Mouse (Mus musculus): ENCODE measurements at regions not wholly inside any gene's neighbourhood (a gene's known extent, or its start where the extent isn't known, plus 50 kb on each side); places are given as distances from the start of the nearest gene placed in this dataset.

GRCm38 (mm10) chr10:126646587-126646986 is 254.6 kb downstream of the Atp23 start:
- DNase-seq (ENCODE audit: low spot score), result no peak

GRCm38 (mm10) chr10:126641792-126642289 is 259.3 kb downstream of the Atp23 start:
- peak; percentile 39 for DNase-seq (ENCODE audit: low spot score)

DNA sequence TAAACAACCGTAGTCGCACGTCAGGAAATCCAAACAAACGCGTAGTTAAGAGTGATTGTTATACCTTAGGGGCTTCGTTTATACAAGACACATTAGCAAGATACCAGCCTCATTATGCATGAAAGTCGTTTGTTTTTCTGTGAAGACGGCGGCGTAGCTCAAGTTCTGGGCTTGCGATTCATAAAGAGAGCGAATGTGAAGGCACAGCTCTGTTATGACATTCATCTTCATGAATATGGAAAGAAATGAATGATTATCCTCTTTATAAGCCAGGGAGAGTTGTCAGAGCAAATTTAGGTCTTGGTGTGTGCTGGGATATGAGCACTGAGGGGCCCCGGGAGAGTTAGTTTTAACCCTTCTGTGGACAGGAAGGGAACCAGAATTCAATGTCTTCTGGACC is 266.4 kb downstream of the Atp23 start:
- no peak for DNase-seq (ENCODE audit: low spot score)

- peak; percentile 55 for DNase-seq (ENCODE audit: low spot score)
Observed at GRCm38 (mm10) chr10:126628057-126628456, 273.1 kb downstream of the Atp23 start.

GRCm38 (mm10) chr10:126625466-126625865 is 275.7 kb downstream of the Atp23 start:
- peak; percentile 79 for DNase-seq (ENCODE audit: low spot score)

GRCm38 (mm10) chr10:126620802-126621201 is 280.4 kb downstream of the Atp23 start:
- DNase-seq (ENCODE audit: low spot score), result no peak

- no peak for DNase-seq (ENCODE audit: low spot score)
Observed at GRCm38 (mm10) chr10:126619970-126620369, 281.2 kb downstream of the Atp23 start.

DNA sequence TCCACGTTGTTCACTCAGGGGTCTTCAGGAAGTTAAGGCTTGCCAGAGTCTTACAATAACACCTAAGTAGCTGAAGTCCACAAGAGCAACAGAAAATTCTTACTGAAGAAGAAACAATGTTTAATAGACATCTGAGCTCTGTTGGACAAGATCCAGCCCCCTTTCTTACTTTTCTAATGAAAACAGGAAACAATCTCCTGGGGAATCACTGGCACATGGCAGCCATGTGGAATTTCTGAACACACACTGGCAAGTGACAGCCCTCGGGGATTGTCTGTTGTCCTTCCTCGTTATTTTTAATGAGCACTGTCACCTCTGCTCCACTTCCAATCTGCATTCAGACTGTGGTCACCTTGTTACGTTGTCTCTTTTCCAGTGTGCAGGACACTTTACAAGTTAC is 288.9 kb downstream of the Atp23 start:
- DNase-seq (ENCODE audit: low spot score), result no peak

DNA sequence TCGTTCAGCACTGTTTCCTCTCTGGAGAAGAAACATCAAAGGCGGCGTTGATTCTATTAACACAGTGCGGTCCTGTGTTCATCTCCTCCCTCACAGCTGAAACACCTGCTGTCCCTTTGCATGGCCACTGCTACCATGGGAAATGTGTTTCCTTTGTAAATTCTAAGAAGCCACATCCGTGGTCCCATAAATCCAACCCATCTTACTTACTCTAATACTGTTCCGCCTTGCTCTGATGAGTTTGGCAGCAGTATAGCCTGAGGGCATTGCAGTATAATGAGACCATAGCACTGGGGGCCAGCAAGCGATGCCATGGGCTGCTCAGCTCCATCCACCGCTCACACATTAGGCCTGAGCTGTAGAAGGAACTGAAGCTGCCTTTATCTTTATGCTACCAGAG is 290.6 kb downstream of the Atp23 start:
- no peak for DNase-seq (ENCODE audit: low spot score)

DNA sequence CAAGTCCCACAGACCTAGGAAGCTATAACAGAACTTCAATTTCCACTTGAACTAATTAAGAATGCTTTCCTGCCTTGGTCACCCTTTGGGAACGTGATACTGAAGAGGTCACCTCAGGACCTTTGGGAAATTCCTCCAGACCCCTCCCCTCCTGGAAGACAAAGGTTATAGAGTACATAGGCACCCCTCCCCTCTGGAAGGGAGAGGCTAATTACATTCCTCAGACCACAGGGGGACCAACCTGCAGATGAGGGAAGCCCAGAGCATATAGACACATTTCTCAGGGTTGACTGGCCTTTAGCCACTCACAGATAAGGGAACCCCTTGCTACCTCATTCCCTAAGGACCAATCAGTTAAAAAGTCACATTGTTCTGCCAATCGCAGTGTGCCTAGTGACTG is 301.5 kb downstream of the Atp23 start:
- no peak for DNase-seq (ENCODE audit: low spot score)

DNA sequence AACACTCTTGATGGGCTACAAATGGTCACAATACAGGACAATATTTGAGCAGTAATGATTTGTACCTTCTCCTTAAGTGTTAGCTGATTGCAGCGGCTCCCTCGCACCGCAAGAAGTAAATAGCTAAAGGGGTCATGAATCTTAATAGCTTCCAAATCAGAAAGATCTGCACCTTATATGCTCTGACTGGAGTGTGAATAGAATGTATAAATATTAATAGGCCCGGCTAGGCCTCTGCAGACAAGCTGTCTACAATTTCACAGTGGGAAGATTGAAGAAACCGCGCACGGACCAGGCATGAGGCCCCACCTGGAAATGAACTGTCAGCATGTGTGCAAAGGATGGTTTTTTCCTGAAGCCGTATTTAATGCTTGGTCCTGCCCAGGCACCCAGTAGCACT is 333.0 kb downstream of the Atp23 start:
- no peak for DNase-seq (ENCODE audit: low spot score)

DNA sequence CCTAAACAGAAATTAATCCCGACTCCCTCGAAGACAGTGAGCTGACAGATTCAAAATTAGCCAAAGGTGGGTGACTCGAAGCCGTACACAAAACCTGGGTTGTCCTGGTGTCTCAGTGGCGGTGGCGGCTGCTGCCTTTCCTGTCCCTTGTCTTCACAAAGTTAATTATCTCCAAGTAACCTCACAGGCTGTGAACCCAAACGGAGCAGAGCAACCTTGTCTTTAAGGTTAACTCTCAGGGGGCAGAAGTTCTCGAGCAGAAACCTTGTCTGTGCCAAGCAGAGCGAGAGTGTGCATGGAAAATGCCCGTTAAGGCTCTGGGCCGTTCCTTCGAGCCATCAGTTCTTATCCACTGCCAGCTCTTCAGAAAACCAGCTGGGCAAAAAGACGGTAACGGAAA is 335.8 kb downstream of the Atp23 start:
- no peak for DNase-seq (ENCODE audit: low spot score)

DNA sequence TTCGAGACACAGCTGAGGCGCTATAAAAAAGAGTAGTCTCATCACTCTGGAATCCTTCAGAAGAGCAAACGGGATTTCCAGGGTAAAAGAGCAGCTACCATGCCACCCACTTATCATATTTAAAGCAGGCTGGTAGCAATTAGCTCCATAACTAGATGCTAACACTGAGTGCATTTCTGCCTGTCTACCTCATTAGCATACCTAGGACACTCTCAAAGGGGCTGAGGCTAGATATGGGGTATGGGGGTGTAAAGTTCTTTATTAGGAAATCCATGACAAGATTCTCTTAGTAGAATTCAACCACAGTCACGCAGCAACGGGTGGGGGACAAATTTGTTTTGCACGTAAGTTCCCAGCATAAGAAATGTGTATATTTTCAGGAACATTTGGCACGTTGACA is 346.1 kb downstream of the Atp23 start:
- no peak for DNase-seq (ENCODE audit: low spot score)

DNA sequence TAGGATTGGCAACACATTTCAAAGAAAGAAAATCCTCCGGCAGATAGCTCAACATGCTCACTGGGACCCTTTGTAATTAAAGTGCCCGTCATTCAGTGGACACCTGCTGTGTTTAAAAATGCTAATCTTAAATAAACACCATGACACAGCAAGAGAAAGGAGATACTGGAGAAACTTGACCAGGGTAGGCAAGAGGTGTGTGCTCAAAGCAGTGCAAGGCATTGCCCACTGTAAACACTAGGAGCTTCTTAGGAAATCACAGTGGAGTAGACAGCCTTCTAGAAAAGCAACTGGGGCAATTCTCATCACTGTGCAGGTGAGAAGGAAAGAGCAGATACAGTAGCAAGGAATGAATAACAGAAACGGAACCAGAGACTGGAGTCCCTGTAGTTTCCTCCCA is 369.2 kb downstream of the Atp23 start:
- no peak for DNase-seq (ENCODE audit: low spot score)

GRCm38 (mm10) chr10:126531368-126531767 is 369.8 kb downstream of the Atp23 start:
- peak; percentile 63 for DNase-seq (ENCODE audit: low spot score)

GRCm38 (mm10) chr10:126528801-126529200 is 372.4 kb downstream of the Atp23 start:
- no peak for DNase-seq (ENCODE audit: low spot score)

DNA sequence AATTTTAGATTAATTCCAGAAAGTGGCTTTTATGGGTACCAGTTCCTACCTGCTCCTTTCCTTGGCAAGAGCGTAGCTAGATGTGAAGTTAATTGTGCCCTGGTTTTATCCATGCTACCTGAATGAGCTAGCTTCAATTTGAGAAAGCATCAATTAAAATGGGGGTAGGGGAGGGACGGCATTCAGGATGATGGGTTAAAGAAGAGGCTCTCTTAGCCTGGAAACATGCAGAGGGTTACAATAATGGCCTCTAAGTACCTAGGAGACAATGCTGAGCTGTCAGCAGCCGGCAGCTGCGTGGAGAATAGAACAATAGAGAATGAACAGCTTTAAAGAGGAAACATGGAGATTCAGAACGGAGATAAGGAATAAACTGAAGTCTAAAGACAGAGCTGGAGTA is 375.0 kb downstream of the Atp23 start:
- peak; percentile 26 for DNase-seq (ENCODE audit: low spot score)

DNA sequence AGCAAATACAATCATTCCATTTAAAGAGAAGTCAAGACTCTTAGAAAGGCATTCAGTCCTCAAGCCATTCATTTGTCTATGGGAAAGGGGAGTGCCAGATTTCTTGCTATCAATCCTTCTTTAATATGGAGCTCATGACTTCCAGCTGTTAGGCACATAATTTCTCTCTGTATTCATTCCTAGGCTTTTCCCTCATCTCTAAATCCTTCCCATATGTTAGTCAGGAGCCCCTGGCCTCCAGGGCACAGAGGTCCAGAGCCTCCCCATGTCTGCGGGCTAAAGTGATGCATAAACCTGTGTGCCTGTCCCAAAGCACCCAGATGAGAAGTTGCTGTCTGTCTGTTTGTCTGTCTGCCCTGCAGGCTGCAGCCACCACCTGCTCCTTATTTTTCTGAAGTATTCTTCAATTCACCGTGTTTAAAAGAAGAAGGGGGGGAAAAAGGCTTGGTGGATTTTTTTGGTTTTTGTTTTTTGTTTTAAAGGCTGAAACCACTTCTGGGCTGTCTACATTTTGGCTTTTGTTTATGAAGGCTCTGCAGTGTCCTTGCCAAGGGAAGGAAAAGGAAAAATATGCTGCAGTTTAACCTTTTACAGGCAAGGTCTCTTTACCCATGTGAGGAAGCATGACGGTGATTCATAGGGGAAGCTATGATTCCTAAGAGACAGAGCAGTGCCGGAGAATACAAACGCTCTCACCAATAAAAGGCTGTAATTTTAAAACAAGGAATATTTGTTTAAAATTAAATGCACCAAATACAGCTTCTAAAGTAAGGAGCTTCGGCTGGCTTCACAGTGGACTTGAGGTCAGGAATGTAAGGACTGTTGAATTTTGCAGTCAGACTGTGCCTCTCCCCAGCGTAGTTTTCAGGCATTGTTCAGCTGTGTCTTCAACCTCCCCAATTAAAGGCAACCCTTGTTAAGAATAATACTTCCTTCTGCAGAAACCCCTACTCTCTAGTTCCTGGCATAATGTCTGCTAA is 379.0 kb downstream of the Atp23 start:
- DNase-seq (ENCODE audit: low spot score), result peak; percentile 45

DNA sequence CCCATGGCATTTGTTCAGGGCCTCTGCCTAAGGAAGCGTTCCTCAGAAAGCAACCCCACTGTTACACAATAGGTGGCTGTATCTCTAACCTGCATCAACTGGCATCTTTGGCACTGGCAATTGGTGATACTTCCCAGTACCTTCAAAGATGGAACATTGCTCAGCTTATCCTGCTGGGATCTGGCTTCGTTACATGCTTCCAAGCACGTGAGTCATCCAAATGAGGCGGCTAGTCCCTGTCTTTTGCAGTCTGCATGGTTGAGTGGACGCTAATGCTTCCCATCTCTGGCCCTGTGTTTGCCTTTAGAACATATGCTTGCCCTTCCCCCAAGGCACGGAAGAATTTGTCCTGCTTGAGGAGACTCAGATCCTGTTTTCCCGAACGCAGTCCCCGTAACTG is 380.2 kb downstream of the Atp23 start:
- DNase-seq (ENCODE audit: low spot score), result peak; percentile 40

DNA sequence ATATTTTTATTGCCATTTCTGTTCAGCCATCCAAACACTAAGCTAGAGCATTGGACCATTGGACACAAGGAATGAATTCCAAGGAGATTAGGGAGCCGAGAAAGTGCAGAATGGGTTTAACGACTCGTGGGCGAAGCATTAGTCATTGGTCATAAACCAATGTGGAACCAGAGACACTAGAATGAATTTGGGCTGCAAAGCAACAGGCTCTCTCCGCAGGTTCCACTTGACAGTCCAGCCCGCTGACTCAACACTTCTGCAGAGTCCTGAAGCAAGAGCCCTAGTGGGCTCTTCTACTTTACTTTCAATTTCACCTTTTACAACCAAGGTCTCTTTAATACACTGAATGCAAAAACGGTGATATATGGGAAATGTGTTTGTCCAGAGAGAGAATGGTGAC is 388.0 kb downstream of the Atp23 start:
- DNase-seq (ENCODE audit: low spot score), result no peak

GRCm38 (mm10) chr10:126511511-126511910 is 389.6 kb downstream of the Atp23 start:
- DNase-seq (ENCODE audit: low spot score), result no peak

- DNase-seq (ENCODE audit: low spot score), result no peak
Observed at GRCm38 (mm10) chr10:126505988-126506387, 395.2 kb downstream of the Atp23 start.

GRCm38 (mm10) chr10:126502013-126502688 is 399.0 kb downstream of the Atp23 start:
- DNase-seq (ENCODE audit: low spot score), result no peak
